Mouse (Mus musculus) NIH3T3 (cell line): ENCODE measurements around the gene Rbm20.
A peak's percentile ranks its signal among the peaks of the same experiment; 100 is the strongest.

Experiments used
- DNase-seq: peaks from one replicate; pipeline ENCODE4 v3.0.0-alpha.2; 2012; ENCODE audit warnings: low read depth

Gene Rbm20

DNA sequence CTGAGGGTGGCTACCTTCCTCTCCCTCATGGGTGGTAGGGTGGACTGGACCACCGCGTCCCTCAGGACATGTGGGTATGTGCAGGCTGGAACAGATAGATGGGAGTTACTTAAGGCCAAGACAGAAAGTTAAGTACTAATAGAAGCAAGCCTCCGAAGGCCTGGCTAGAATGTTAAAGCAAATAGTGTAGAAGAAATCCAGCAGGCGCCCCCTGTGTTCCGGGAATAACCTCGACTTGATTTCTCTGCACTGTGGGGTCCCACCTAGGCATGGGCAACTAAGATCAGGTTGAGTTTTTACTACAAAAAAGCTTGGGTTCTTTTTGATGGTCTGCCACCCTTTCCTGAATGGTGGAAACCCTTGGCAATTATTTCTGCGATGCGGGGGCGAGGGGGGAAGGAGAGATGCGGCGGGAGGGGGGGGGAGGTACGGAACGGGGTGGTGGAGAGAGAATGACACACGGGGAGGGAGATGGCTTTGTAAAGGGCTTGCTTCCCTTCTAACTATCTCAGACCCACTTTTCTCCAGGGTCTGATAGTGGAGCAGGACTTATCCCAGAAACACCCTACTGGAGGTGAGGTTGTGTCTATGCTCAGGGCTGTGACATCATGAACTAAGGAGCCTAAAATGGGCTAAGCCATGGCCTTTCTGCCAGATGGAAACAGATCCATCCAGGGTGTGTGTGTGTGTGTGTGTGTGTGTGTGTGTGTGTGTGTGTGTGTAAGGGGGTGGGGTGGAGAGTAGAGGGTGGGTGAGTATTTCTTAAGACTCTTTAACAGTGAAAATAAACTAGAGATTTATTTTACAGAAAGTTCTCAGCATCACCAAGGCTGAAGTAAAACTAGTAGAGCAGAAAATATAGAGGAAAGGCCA is 175.0 kb downstream of the Rbm20 start:
- no peak for DNase-seq

DNA sequence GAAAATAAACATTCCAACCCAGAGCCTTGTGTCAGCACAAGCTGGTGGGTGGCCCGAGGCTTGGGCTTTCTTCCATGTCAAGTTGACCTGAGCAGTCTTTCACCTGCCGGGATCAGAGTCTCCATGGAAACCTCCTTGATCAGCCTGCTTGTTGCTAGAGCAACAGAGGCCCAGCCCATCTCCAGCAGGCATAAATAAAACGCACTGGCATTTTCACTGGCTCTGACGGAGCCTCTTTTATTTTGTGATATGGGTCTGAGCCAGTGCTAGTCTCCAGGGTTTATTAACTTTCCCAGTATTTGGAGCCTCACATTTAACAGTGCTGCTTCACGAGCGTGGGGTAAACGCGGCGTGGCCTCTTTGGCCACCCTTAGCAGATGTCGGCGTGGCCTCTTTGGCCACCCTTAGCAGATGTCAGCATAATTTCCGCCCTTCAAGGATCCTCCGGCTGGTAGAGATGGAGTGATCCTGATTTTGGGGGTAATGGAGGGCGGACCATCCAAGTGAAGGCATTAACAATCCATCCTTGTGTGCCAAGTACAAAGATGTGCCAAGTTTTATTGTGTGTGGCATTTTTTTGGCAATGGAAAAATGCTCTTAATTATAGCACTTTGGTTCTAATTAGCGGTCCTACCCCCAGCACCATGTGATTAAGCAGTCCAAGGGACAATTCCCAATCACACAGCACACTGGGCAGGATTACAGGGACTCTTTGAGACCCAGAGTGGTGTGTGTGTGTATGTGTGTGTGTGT is 175.8 kb downstream of the Rbm20 start:
- peak; percentile 85 for DNase-seq

DNA sequence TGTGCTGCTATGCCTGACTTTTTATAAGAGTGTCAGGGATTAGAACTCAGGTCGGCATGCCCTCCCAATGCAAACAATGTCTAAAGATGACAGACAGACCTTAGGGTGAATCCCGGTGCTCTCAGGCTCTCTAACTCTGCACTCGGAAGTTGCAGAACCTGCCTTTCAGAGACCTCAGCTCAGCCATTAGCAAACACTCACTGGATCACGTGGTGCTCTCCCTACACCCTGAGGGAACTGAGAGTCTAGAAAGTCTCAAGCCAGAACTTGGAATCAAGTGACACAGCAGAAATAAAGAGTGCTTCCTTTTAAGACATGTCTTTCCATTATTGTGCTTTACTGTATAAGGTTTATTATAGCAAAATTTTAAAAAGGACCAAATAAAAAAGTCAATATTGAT is 177.9 kb downstream of the Rbm20 start:
- DNase-seq = no peak

DNA sequence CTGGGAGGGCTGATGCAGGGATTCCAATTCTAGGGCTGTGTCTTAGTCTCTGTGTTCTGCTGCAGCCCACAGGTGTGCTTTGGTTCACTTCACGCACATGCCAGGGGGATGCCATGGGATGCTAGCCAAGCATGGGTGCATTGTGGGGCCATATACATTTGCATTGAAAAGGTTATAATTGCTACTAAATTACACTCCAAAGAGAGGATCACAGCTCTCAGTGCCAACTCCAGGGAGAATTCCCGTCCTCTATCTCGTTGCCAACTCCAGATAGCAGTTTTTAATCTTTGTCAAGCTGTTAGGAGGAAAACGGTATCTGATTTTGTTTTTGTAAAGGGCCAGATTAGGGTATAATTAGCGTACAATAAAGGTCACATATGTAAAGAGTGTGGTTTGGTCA is 178.7 kb downstream of the Rbm20 start:
- DNase-seq = no peak

DNA sequence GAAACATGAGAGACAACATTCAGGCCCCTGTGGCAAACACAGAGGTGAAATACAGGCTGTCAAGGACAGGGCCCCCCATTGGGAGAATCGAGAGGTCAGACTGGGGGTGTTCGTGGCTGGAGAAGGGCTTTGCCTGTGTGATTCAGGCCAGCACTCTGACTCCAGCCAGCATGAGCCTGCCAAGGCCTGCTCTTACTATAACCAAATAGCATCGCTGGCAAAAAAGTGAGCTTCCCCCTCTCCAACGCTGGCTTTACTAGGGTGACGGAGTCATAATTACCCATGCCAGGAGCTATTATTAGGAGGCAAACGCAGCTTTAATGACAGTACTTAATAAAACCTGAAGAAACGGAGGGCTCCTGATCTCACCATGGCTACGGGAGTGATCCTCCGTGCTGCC is 179.7 kb downstream of the Rbm20 start:
- no peak for DNase-seq

DNA sequence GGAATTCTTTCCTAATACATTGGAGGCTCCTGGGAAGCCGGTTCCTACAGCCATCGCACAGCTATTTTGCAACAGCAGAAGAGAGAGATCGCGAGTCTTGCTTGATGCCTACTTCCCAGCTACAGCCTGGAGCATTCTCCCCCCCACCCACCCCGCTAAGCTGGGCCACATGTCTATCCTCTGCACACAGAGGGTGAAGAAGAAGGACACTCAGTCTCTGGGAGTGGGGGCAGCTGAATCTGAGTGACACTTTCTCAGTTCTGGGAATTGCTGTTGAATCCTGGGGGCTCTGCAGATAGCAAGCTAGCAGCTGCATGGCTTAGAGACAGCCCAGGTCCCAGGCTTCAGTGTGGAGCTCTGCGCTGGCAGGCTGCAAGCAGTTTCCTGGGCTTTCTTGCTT is 180.9 kb downstream of the Rbm20 start:
- DNase-seq = peak; percentile 38

DNA sequence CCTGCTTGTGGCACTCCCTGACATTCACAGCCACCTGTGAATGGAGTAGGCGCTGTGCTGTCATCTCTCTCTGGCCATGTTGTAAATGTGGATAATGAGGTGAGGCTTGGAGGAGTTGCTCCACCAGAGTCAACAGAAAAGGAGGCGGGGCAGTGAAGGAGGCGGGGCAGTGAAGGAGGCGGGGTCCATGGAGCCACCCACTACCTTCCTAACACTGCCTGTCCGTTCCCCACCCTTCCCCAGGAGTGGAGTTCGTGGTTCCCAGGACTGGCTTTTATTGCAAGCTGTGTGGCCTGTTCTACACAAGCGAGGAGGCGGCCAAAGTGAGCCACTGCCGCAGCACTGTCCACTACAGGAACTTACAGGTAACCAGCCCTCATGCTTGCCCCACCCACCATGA is 182.0 kb downstream of the Rbm20 start:
- no peak for DNase-seq

DNA sequence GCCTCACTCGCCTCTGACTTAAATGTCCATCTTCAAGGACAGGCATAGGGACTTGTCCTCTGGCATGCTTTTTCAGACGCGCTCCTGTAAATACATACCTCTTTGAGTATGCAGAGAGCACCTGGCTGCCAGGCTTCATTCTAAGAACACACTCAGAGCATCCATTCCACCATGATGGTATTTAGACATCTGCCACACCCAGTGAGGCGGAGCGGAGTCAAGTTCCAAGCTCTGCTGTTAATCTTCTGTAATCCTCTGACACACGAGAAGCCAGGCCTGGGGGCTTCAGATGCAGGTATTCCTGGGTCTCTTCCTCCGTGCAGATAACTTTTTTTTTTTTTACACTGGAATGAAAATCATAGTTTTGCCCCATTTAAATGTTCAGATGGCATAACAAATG is 182.5 kb downstream of the Rbm20 start:
- no peak for DNase-seq

DNA sequence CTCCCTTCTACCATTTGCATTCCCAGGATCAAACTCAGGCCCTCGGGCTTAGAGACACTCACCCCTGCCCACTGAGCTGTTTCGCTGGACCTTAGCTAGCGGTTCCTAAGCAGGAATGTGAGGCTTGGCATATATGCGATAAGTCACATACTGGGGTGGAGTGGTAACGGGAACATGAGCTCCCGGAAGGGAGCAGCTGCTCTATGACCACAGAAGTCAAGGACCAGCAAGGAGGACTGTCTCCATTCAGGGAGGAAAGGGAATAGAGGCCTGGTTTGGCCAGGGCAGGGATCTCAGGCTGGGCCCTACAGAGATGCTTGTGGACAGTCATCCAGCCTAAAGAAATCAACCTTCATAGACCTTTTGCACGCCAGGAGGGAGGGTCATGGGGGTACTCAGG is 184.2 kb downstream of the Rbm20 start:
- no peak for DNase-seq

DNA sequence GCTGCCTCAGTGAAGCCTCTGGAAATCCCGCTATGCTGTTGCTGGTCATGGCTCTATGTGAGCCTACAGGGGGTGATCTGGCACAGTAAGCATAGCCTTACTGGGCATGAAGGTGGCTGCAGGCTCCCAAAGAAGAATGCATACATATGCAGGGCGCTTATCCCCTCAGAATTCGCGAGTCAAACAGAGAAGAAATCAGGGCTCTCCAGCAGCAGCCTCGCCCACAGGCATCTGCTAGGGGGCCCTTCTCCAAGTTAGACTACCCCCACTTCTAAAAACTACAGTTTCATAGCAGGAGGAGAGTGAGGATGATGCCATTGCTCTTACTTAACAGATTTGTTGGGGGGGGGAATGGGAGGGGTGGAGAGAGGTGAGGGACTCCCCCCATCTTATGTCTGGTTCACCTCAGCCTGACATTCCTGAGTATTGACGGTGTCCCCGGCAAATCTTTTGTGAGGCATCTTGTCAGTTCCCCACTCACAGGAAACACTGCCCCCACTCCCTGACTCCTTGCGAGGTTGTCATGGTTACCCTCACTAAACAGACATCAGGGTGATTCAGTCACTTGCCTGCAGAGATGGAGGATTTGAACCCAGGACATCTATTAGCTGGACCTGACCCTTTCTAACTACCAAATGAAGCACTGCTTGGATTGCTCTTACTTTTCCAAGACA is 185.6 kb downstream of the Rbm20 start:
- DNase-seq = no peak

DNA sequence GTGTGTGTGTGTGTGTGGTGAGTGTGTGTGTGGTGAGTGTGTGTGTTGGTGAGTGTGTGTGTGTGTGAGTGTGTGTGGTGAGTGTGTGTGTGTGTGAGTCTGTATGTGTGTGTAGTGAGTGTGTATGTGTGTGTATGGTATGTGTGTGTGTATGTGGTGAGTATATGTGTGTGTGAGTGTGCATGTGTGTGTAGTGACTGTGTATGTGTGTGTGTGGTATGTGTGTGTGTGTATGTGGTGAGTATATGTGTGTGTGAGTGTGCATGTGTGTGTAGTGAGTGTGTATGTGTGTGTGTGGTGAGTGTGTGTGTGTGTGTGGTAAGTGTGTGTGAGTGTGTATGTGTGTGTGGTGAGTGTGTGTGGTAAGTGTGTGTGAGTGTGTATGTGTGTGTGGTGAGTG is 190.1 kb downstream of the Rbm20 start:
- no peak for DNase-seq

DNA sequence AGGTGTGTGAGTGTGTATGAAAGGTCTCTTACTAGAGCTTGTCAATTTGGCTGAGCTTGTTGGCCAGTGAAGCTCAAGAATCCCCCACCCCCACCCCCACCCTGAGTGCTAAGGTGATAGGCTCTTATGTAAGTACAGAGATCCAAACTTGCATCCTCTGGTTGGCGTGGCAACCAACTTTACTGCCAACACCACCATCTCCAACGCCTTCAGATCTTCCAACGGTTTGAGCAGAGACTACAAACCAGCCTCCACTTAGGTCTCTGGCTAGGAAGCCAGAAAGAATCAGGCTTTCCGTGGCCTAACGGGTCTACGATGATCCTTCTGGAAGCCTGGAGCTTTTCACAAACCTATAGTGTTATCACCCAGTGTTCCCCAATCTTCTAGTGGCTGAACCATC is 191.0 kb downstream of the Rbm20 start:
- no peak for DNase-seq

DNA sequence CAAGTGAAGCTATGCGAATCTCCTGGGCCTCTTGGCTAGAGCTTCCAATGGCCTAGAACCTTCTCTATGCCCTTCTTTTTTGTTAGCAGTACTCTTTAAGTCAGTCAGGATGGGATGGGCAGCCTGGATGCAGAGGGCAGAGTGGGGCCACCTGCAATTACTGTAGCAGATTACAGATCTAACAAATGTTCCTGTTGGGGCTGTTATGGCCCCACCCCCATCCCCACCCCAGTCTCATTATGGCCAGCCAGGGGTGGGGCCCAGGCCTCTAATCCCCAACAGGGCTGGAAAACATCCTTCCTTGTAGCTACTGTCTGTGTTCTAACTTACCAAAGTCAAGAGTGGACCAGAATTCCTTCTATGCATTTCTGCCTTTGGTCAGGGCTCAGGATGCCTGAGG is 191.7 kb downstream of the Rbm20 start:
- DNase-seq = no peak

DNA sequence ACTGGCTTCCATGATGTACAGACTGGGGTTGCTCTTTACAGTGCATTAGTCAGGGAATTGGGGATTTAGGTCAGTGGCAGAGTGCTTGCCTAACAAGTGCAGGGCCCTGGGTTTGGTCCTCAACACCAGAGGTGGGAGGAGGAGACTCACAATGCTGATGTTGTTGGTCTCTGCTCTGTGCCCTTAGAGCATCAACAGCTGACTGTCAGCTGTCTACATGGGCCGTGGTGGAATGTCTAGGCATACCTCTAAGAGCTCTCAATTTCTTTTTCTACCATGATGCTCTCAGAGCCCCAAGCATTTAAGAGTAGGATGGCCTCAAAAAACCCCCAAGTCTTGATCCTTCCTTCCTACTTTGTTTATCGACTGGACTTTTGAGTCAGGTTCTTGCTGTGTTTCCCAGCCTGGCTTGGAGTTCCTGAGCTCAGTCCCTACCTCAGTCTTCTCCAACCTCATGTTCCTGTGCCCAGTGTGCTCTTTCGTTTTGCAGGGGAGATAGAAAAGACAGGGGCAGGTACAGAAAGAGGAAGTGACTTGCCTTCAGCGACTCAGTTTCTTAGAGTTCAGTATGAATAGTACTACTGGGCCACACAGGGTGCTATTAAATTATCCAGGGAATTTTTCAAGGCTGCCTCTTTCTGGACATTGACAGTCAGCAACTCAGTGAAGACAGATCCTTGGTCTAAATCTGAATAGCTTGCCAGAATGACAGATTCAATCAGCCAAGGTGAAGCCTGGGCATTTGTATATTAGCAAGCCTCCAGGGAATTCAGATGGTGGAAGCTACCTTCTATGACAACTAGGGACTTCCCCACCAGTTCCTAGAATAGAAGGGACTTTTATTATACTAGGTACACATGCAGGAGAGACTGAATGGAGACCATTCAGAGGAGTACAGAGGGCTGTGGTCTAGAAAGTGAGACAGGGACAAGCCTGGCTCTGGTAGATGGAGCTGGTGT is 192.6 kb downstream of the Rbm20 start:
- no peak for DNase-seq

DNA sequence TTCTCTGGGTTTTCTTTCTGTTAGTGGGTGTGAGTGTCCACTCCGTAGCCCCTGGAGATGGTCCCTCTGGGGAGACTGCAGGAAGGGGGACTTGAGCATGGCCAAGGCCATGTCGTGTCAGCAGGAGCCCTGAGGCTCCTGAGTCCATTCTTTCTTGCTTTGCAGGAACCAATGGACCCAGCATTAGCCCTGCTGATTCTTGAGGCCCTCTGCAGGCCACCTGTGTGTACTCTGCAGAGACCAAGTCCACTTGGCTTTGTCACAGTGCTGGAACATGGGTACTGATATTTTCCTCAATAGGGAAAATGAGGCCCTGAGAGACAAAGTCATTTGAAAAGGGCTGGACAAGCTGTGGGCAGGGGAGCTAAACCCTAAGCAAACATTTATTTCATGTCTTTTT is 193.5 kb downstream of the Rbm20 start:
- no peak for DNase-seq

DNA sequence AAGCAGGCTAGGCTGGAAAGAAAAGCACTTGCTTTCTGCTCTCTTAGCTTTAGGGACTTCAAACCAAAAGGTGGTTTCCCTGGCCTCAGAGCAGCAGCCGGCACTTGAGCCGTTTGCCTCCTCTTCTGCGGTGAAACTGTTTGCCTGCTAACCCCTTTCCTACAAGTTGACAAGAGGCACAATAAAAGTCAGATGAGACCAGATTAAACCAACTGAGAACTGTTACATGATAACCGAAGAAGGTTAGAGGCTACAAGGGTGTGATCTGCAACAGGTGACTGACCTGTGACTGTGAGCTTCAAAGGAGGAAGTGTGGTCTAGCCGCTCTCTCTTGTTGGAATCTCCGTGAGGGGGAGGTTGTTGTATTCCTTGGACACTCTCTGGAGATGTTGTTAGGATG is 194.4 kb downstream of the Rbm20 start:
- DNase-seq = no peak

DNA sequence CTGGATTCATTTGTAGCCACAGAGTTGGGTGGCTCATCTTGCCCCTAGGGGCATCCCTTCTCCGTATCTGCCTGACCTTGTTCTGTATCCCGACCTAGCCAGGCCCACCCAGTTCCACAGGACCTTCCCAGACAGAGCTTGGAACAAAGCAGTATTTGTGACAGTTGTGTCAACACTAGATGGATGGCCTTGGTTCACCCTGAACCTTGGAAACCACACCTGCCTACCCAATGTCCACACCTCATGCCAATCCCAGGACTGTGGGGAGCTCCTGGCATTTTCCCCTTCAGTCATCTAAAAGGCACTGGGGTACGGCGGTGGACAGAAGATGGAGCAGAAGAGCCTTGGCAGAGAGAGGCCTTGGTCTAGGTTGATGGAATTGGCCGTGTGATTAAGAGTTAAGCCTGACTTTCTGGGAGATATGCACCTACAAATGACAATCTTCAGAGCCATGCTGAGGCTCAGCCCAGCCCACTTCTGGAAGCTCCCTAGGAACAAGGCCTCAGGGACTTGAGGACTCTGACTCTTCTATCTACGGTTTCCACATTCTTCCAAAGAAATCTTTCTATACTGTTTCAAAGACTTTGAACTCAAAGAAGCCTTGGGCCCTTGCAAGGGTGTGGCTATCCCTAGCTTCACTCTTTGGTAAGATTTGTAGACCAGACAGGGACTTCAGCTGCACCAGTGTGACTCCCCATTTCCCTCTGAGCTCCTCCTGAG is 196.0 kb downstream of the Rbm20 start:
- no peak for DNase-seq

DNA sequence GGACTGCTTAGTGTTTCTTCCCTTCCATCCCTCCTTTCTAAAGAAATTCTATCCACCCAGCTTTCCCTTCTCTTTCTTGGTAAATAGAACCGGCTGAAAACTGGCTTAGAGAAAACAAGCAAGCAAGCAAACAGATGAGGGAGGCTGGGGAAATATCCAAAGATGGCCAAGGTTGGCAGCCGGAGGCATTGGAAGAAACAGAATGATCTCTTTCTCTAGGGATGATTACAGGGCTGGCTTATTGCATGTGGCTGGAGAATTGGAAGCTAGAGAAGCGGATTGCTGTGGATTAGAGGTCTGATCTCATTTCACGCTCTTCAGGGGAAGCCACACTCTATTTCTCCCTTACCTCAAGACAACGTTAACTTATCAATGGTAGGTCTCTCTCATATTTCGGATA is 198.1 kb downstream of the Rbm20 start:
- no peak for DNase-seq

DNA sequence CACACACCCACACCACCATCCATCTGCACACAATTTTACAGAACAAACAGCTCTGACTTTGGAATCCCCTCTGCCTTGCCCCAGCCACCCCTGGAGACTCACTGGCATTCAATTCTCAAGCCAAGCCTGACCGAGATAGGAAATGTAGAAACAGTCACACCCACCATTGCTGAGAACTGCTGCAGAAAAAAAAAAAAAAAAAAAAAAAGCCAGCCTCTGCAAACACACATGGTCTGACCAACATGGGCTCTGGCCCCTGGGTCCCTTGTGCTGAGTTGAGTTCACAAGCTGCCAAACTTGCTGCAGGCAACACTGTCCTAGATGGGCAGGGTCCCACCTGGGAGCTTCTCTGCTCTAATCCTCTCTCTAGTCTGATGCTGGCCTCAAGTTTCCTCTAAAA is 200.7 kb downstream of the Rbm20 start:
- peak; percentile 73 for DNase-seq

DNA sequence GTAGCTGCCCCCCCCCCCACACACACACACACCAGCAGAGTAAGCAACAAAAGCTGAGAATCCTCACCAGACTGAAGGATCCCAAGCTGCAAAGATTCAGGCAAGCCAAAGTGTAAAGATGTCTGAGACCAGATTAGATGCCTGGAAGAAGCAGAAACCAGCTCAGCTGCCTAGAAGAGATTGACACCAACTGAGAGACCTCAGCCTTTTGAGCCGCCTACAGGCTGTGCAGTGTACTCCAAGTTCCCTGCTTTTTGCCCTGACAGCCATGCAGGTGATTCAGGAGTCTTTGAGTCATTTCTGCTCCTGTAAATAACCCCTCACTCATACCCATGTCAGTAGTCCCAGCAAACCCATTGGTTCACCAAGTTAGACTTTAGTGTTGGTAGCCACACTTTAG is 203.4 kb downstream of the Rbm20 start:
- no peak for DNase-seq

DNA sequence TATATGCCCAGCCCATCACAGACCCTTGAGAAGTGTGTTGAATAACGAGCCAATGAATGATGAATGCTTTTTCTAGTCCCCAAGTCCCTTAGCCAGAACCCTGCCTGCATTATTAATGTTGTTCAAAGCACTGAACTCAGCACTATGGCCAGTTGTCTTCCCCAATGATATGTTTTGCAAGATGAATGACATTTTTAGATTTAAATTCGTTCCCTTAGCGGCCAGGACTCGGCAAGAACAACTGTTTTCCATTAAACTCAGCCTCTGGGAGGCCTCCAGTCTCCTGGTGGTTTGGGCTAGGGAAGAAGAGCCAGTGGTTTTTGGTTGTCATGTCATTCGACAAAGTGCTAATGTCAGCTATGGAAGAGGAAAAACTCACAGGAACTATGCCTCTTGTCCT is 204.7 kb downstream of the Rbm20 start:
- peak; percentile 80 for DNase-seq
